Mouse (Mus musculus) thymus, adult 2 months (tissue): Measurements from ENCODE around the gene Auts2.

Source experiments
- CTCF ChIP-seq: fragments of 200-500 bp; IDR thresholded peaks from 2 replicates; pipeline ENCODE4 v1.5.1; 2012; ENCODE audit warnings: mild to moderate bottlenecking, control low read depth, low read length, moderate library complexity, borderline replicate concordance; ENCODE audit not compliant: control insufficient read depth, poor library complexity, insufficient read depth; ENCODE audit errors: extremely low read depth
- POLR2A ChIP-seq: fragments of 200-500 bp; IDR thresholded peaks from 2 replicates; pipeline ENCODE4 v1.6.1; 2012; ENCODE audit warnings: mild to moderate bottlenecking, low read length, control low read depth, moderate library complexity; ENCODE audit not compliant: control insufficient read depth, poor library complexity, insufficient read depth; ENCODE audit errors: extremely low read depth

DNA sequence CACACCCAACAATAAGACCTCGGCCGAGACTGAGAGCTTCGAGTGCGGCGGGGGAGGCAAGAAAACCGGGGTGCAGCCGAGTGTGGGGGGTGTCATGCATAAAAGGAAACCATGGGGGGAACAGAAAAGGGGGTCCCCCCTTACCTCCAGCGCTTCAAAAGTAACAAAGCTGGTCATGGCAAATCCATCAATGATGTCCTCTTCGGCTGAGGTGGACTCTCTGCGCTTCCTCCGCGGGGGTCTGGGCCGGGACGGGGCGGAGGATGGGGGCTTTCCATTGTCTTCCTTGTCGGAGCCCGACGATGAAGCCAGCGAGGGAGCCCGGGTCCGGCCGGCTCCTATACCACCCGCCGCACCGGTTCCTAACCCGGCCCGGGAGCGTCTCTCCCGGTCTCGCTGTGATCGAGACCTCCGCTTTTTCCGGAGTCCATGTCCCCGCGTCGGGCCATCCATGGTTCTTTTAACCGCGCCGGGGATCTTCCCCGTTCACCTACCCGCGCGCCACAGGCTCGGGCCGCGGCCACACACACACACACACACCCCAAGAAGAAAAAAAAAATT lies 1.7 kb downstream of the Auts2 start:
- TF ChIP-seq POLR2A, result no peak
- TF ChIP-seq CTCF, result no peak
